Mouse (Mus musculus): ENCODE results near the gene H1foo. TPM values are rescaled to one million over a fixed set of nuclear protein-coding genes. Genes with fewer than 3 reads are reported as not detected.
A peak's percentile ranks its signal among the peaks of the same experiment; 100 is the strongest.

The H1foo gene
- polyA plus RNA-seq, 1 experiment, result not detected

- TF ChIP-seq POLR2A (IDR thresholded peaks at IDR 0.05; ENCODE audit: borderline replicate concordance, extremely low read depth, insufficient read depth, insufficient read length, poor library complexity, severe bottlenecking) (no peak), CTCF (IDR thresholded peaks at IDR 0.05; ENCODE audit: borderline replicate concordance, extremely low read depth, insufficient read depth, insufficient read length) (no peak)
- DNase-seq (ENCODE audit: low read depth), result no peak
Measured at GRCm38 (mm10) chr6:115930018-115930417, 14.7 kb upstream of the H1foo start.

- TF ChIP-seq POLR2A (IDR thresholded peaks at IDR 0.05; ENCODE audit: borderline replicate concordance, extremely low read depth, insufficient read depth, insufficient read length, poor library complexity, severe bottlenecking) (no peak), CTCF (IDR thresholded peaks at IDR 0.05; ENCODE audit: borderline replicate concordance, extremely low read depth, insufficient read depth, insufficient read length) (no peak)
Measured at GRCm38 (mm10) chr6:115931639-115932038, 13.1 kb upstream of the H1foo start, which contains the start of gene Rho. TSS of gene Rho (plus strand) at chr6:115931748.

GRCm38 (mm10) chr6:115932391-115932790, 12.3 kb upstream of the H1foo start:
- no peak for TF ChIP-seq POLR2A (IDR thresholded peaks at IDR 0.05; ENCODE audit: borderline replicate concordance, extremely low read depth, insufficient read depth, insufficient read length, poor library complexity, severe bottlenecking)
- no peak for TF ChIP-seq CTCF (IDR thresholded peaks at IDR 0.05; ENCODE audit: borderline replicate concordance, extremely low read depth, insufficient read depth, insufficient read length)
- DNase-seq (ENCODE audit: low read depth), result no peak

More at GRCm38 (mm10) chr6:115931639-115932038, 13.1 kb upstream of the H1foo start, which contains the start of gene Rho:
- no peak for DNase-seq (ENCODE audit: low read depth)

- DNase-seq (ENCODE audit: low read depth), result no peak
- no peak for TF ChIP-seq CTCF (IDR thresholded peaks at IDR 0.05; ENCODE audit: borderline replicate concordance, extremely low read depth, insufficient read depth, insufficient read length)
- no peak for TF ChIP-seq POLR2A (IDR thresholded peaks at IDR 0.05; ENCODE audit: borderline replicate concordance, extremely low read depth, insufficient read depth, insufficient read length, poor library complexity, severe bottlenecking)
Measured at GRCm38 (mm10) chr6:115935544-115935943, 9.2 kb upstream of the H1foo start.

- TF ChIP-seq POLR2A (IDR thresholded peaks at IDR 0.05; ENCODE audit: borderline replicate concordance, extremely low read depth, insufficient read depth, insufficient read length, poor library complexity, severe bottlenecking), result no peak
- no peak for TF ChIP-seq CTCF (IDR thresholded peaks at IDR 0.05; ENCODE audit: borderline replicate concordance, extremely low read depth, insufficient read depth, insufficient read length)
- no peak for DNase-seq (ENCODE audit: low read depth)
Measured at GRCm38 (mm10) chr6:115938011-115938410, 6.7 kb upstream of the H1foo start.

- no peak for DNase-seq (ENCODE audit: low read depth)
- TF ChIP-seq CTCF (IDR thresholded peaks at IDR 0.05; ENCODE audit: borderline replicate concordance, extremely low read depth, insufficient read depth, insufficient read length) (no peak), POLR2A (IDR thresholded peaks at IDR 0.05; ENCODE audit: borderline replicate concordance, extremely low read depth, insufficient read depth, insufficient read length, poor library complexity, severe bottlenecking) (no peak)
Measured at GRCm38 (mm10) chr6:115938798-115939197, 5.9 kb upstream of the H1foo start.

GRCm38 (mm10) chr6:115940603-115941002, 4.1 kb upstream of the H1foo start:
- TF ChIP-seq CTCF (IDR thresholded peaks at IDR 0.05; ENCODE audit: borderline replicate concordance, extremely low read depth, insufficient read depth, insufficient read length), result no peak
- TF ChIP-seq POLR2A (IDR thresholded peaks at IDR 0.05; ENCODE audit: borderline replicate concordance, extremely low read depth, insufficient read depth, insufficient read length, poor library complexity, severe bottlenecking), result no peak
- no peak for DNase-seq (ENCODE audit: low read depth)

- no peak for DNase-seq (ENCODE audit: low read depth)
- TF ChIP-seq CTCF (IDR thresholded peaks at IDR 0.05; ENCODE audit: borderline replicate concordance, extremely low read depth, insufficient read depth, insufficient read length) (no peak), POLR2A (IDR thresholded peaks at IDR 0.05; ENCODE audit: borderline replicate concordance, extremely low read depth, insufficient read depth, insufficient read length, poor library complexity, severe bottlenecking) (no peak)
Measured at GRCm38 (mm10) chr6:115941128-115941527, 3.6 kb upstream of the H1foo start.

- DNase-seq (ENCODE audit: low read depth), result no peak
- TF ChIP-seq CTCF (IDR thresholded peaks at IDR 0.05; ENCODE audit: borderline replicate concordance, extremely low read depth, insufficient read depth, insufficient read length), result no peak
- TF ChIP-seq POLR2A (IDR thresholded peaks at IDR 0.05; ENCODE audit: borderline replicate concordance, extremely low read depth, insufficient read depth, insufficient read length, poor library complexity, severe bottlenecking), result no peak
Measured at GRCm38 (mm10) chr6:115943498-115944427, 975 bp upstream of the H1foo start.

GRCm38 (mm10) chr6:115945633-115946032, 895 bp downstream of the H1foo start:
- no peak for TF ChIP-seq CTCF (IDR thresholded peaks at IDR 0.05; ENCODE audit: borderline replicate concordance, extremely low read depth, insufficient read depth, insufficient read length)
- TF ChIP-seq POLR2A (IDR thresholded peaks at IDR 0.05; ENCODE audit: borderline replicate concordance, extremely low read depth, insufficient read depth, insufficient read length, poor library complexity, severe bottlenecking), result no peak
- DNase-seq (ENCODE audit: low read depth), result no peak

- DNase-seq (ENCODE audit: low read depth), result peak; percentile 69
- no peak for TF ChIP-seq POLR2A (IDR thresholded peaks at IDR 0.05; ENCODE audit: borderline replicate concordance, extremely low read depth, insufficient read depth, insufficient read length, poor library complexity, severe bottlenecking)
- no peak for TF ChIP-seq CTCF (IDR thresholded peaks at IDR 0.05; ENCODE audit: borderline replicate concordance, extremely low read depth, insufficient read depth, insufficient read length)
Measured at GRCm38 (mm10) chr6:115946389-115946788, 1.7 kb downstream of the H1foo start.
